Mouse (Mus musculus): Measurements from ENCODE around the gene Zfp128. TPM values are rescaled to one million over a fixed set of nuclear protein-coding genes. Genes with fewer than 3 reads are reported as not detected.
A peak's percentile ranks its signal among the peaks of the same experiment; 100 is the strongest.
"Not testable (repeated sequence)": the region's sequence is repeated elsewhere in the genome, so short reads cannot be mapped to it uniquely, and the experiment has no call there.

Gene Zfp128
- polyA plus RNA-seq (2016; fragmentation: Nextera tagmentation; extraction: Ambion mirVana): 6.2 and 6.4 TPM in 2 replicates

DNA sequence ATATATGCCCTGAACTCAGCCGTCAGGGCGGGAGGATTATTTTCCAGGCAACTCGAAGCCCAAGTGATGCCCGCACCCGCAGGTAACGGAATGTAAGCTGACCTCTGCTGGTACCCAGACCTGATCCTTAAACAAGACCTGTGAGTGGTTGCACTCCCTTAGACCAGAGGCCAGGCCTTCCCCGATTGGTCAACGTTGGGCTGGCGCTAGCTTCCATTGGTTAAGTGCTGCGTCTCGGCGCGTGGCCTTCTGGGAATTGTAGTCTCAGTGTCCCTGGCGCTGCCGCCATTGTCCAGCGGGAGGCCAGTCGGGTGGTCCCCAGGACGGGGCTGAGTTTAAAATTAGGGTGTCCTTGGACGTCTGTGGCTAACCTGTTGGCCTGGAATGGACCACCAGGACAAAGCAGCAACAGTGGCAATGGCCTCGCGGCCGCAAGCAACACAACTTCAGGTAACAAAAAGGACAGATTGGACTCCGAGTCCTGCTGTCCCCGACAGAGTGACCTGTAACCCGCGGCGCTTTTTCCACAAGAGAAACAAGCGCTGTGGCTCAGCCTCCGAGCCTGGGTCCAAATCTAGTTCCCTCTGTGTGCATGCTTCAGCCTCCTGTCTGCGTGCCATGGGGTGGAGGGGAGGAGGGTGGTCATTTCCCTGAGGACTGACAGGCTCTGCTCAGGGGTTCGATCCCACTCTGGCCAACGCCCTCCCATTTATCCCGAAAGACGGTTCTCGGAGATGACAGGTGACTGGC, at the start of gene Zfp128:
TSS of gene Zfp128 (plus strand) at position 267 of the 750 bp plus-strand sequence.
- Histone ChIP-seq H3K27me3 (no peaks in the 10 kb centered on the region), H3K4me2 (replicated peaks) (peak within 1 kb of the TSS; percentile 72), H3K4me3 (peak within 1 kb of the TSS; percentile 72), H3K4me1 (peaks cover 14% of the 10 kb centered on the region), H3K36me3 (peaks cover 20% of the 10 kb centered on the region), H3K9ac (peak within 1 kb of the TSS; percentile 78), H3K9me3 (replicated peaks) (no peaks in the 10 kb centered on the region), H3K27ac (no peak within 1 kb of the TSS)
- under 1% methylated on average over 35 of the region's 35 CpGs for WGBS
- ATAC-seq (ENCODE audit: low FRiP score): peak; percentile 99

- Histone ChIP-seq H3K9me3 (replicated peaks) (peaks cover 30% of the 10 kb centered on the region), H3K4me1 (no peaks in the 10 kb centered on the region), H3K9ac (peak within 1 kb of the TSS; percentile 54), H3K36me3 (peaks cover 33% of the 10 kb centered on the region), H3K4me3 (peak within 1 kb of the TSS; percentile 57), H3K4me2 (replicated peaks) (peak within 1 kb of the TSS; percentile 54), H3K27me3 (no peaks in the 10 kb centered on the region), H3K27ac (peak within 1 kb of the TSS; percentile 52)
- peak; percentile 97 for ATAC-seq (ENCODE audit: low FRiP score)
- WGBS: 4% methylated on average over 47 of the region's 47 CpGs
Observed at GRCm38 (mm10) chr7:12834162-12835120, 46.5 kb upstream of the Zfp128 start, which contains the start of gene Zfp110. Gene Zfp110 (plus strand): TSS chr7:12834761.

DNA sequence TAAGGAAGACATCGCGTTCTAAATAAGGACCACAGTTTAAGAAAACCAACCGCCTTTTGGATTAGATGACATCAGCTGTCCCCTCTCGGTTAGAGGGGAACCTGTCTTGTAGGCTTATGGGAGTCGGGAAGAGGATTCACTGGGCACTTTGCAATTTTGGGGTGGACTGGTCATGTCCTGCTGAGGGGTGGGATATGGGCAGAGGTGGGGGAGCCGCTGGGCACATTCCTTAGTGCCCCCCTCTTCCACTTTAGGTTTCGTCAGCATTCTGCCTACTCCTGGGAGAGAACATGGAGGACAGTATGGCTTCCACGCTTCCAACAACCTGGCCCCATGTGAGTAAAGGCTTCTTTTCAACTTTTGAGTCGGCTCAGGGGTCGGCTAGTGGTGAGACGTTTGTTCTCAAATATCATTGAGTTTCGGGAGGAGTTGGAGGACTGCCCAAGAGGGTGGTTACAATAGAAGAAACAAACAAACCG, 45.7 kb upstream of the Zfp128 start:
- 47% methylated on average over 13 of the region's 13 CpGs for WGBS
- ATAC-seq (ENCODE audit: low FRiP score): peak; percentile 57
- Histone ChIP-seq H3K27ac (peak overlapping the region; percentile 52), H3K36me3 (peaks cover 40% of the 10 kb centered on the region), H3K4me1 (no peaks in the 10 kb centered on the region), H3K4me3 (peak overlapping the region; percentile 57), H3K9ac (peak overlapping the region; percentile 54), H3K4me2 (replicated peaks) (peak overlapping the region; percentile 54), H3K9me3 (replicated peaks) (peaks cover 36% of the 10 kb centered on the region), H3K27me3 (no peaks in the 10 kb centered on the region)

- Histone ChIP-seq H3K27ac (no peak overlapping the region), H3K9me3 (replicated peaks) (peaks cover 41% of the 10 kb centered on the region), H3K36me3 (peaks cover 45% of the 10 kb centered on the region), H3K4me2 (replicated peaks) (peak overlapping the region; percentile 54; the same call in 1 of the 2 replicates), H3K27me3 (no peaks in the 10 kb centered on the region), H3K4me3 (peak overlapping the region; percentile 57), H3K9ac (no peak overlapping the region), H3K4me1 (no peaks in the 10 kb centered on the region)
- 96% methylated on average over 4 of the region's 4 CpGs for WGBS
- no peak for ATAC-seq (ENCODE audit: low FRiP score)
Observed at GRCm38 (mm10) chr7:12835779-12836178, 45.2 kb upstream of the Zfp128 start.

GRCm38 (mm10) chr7:12874301-12874700, 6.7 kb upstream of the Zfp128 start:
- H3K9me3 ChIP-seq (replicated peaks): peaks cover 1% of the 10 kb centered on the region; the same call in 1 of the 2 replicates
- WGBS: 28% methylated on average over 3 of the region's 3 CpGs
- no peak for ATAC-seq (ENCODE audit: low FRiP score)
- no peak overlapping the region for H3K4me2 ChIP-seq (replicated peaks)
- H3K36me3 ChIP-seq: no peaks in the 10 kb centered on the region
- H3K4me1 ChIP-seq: no peaks in the 10 kb centered on the region
- no peak overlapping the region for H3K27ac ChIP-seq
- H3K27me3 ChIP-seq: no peaks in the 10 kb centered on the region
- H3K9ac ChIP-seq: no peak overlapping the region
- no peak overlapping the region for H3K4me3 ChIP-seq

DNA sequence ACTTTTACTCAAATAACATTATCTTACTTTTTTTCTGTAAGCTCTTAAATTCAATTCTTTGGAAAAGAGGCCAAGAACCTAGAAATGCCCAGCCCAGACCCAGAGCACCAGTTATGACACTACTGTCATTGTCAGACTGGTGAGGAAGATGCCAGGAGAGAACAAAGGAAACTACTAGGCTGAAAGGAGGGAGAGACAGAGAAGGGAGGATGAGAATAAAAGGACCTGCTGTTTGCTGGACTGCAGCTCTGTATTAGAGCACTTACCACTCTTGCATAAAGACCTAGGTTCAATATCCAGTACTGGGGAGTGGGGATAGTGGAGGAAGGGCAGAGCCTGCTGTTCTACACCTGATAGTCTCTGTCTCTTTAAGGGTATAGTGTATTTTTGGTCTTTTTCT, 941 bp upstream of the Zfp128 start:
- Histone ChIP-seq H3K36me3 (peaks cover 9% of the 10 kb centered on the region), H3K27ac (no peak overlapping the region), H3K4me1 (peaks cover 14% of the 10 kb centered on the region), H3K27me3 (no peaks in the 10 kb centered on the region), H3K9ac (no peak overlapping the region), H3K4me3 (peak overlapping the region; percentile 72; the same call in 1 of the 2 replicates), H3K4me2 (replicated peaks) (no peak overlapping the region), H3K9me3 (replicated peaks) (no peaks in the 10 kb centered on the region)
- no peak for ATAC-seq (ENCODE audit: low FRiP score)

DNA sequence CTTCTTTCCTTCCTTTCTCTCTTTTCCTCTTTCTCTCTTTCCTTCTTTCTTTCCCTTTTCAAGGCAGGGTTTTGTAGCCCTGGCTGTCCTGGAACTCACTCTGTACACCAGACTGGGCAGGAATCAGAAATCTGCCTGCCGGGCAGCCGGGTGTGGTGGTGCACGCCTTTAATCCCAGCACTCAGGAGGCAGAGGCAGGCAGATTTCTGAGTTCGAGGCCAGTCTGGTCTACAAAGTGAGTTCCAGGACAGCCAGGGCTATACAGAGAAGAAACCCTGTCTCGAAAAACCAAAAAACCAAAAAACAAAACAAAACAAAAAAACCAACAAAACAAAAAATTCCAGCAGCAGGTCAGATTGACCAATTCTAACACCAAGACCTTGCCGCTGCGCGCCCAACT, 480 bp upstream of the Zfp128 start:
- Histone ChIP-seq H3K4me2 (replicated peaks) (peak overlapping the region; percentile 72), H3K4me3 (peak overlapping the region; percentile 72), H3K4me1 (peaks cover 14% of the 10 kb centered on the region), H3K36me3 (peaks cover 14% of the 10 kb centered on the region), H3K9ac (peak overlapping the region; percentile 47; the same call in 1 of the 2 replicates)
- not testable (repeated sequence) for H3K27me3 ChIP-seq; H3K9me3 ChIP-seq (replicated peaks); H3K27ac ChIP-seq
- 44% methylated on average over 8 of the region's 8 CpGs for WGBS
- peak; percentile 35 for ATAC-seq (ENCODE audit: low FRiP score)

DNA sequence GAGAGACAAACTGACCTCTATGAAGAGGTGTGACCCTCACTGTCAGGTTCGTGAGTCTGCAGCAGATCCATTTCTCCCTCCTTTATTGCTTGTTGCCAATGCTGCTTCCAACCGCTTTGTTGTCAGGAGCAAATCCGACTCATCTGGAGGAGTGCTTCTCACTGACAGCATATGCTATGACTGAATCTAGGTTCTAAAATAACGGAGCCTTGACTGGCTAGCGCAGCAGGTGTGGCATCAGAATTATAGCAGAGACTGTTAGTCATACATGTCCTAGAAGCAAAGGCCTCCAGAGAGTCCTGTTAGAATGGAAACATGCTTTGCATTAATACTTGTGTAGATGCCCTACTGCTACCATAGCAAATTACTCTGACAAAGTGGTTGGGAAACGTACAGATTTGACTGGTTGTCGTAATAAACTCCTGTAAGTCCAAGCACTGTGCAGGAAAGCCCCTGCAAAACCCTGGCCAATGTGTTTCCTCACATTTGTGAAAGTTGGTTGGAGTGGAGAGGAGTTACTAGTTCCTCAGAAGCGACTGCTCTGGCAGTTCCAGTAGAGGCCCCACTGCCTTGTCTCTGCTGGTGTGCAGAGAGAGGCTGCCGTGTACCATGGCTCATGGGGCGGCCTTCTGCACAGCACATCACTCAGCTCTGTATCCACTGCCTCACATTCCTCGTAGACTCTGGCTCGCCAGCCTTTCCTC, 5.7 kb downstream of the Zfp128 start:
- Histone ChIP-seq H3K36me3 (peaks cover 70% of the 10 kb centered on the region), H3K4me2 (replicated peaks) (no peak overlapping the region), H3K4me1 (peaks cover 10% of the 10 kb centered on the region), H3K9ac (no peak overlapping the region), H3K4me3 (no peak overlapping the region), H3K27ac (no peak overlapping the region), H3K9me3 (replicated peaks) (no peaks in the 10 kb centered on the region), H3K27me3 (no peaks in the 10 kb centered on the region)
- whole genome bisulfite sequencing: 93% methylated on average over 12 of the region's 12 CpGs
- no peak for ATAC-seq (ENCODE audit: low FRiP score)

DNA sequence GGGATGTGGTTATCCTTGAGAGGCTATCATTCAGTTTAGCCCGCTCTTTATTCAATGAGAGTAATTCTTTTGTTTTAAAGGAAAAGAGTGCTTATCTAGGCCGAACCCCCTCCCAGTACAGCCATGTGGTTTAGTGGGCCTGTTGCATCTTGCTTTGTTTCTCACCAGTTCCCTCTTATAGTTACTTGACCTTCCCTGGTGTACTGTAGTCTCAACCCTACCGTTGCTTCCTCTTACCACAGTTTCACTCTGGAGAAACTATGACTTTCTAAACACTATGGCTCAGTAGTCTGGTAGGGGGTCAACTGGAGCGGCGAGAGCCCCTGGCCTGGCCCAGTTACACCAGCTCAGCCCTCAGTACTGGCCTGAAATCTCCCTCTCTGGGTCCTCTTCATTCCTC, 6.6 kb downstream of the Zfp128 start:
- Histone ChIP-seq H3K4me2 (replicated peaks) (no peak overlapping the region), H3K27me3 (no peaks in the 10 kb centered on the region), H3K4me1 (peaks cover 1% of the 10 kb centered on the region; the same call in 1 of the 2 replicates), H3K9ac (no peak overlapping the region), H3K9me3 (replicated peaks) (no peaks in the 10 kb centered on the region), H3K4me3 (no peak overlapping the region), H3K27ac (no peak overlapping the region), H3K36me3 (peaks cover 75% of the 10 kb centered on the region)
- no peak for ATAC-seq (ENCODE audit: low FRiP score)
- WGBS: 98% methylated on average over 5 of the region's 5 CpGs

GRCm38 (mm10) chr7:12890928-12891327, 10.0 kb downstream of the Zfp128 start:
- Histone ChIP-seq H3K36me3 (peaks cover 57% of the 10 kb centered on the region), H3K4me2 (replicated peaks) (no peak overlapping the region), H3K9me3 (replicated peaks) (no peaks in the 10 kb centered on the region), H3K4me1 (no peaks in the 10 kb centered on the region), H3K27ac (no peak overlapping the region), H3K9ac (no peak overlapping the region), H3K27me3 (no peaks in the 10 kb centered on the region), H3K4me3 (no peak overlapping the region)
- WGBS: 95% methylated on average over 14 of the region's 14 CpGs
- ATAC-seq (ENCODE audit: low FRiP score): no peak

DNA sequence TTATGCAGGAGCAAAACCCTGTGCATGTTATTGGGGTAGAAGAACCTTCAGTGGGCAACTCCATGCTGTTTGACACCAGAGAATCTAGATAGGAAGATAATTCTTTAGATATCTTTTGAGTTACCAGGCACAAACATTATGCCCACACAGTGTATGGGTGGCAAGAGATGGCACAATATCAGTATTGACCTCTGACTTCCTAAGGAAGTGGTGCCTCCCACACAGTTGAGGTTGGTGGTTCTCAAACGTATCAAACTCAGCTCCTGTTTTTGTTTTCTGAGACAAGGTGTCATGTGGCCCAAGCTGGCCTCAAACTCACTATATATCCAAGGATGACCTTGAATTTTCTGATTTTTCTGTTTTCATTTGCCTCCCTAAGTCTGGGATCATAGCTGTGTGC, 10.4 kb downstream of the Zfp128 start:
- no peaks in the 10 kb centered on the region for H3K27me3 ChIP-seq
- no peak overlapping the region for H3K4me2 ChIP-seq (replicated peaks)
- no peaks in the 10 kb centered on the region for H3K9me3 ChIP-seq (replicated peaks)
- no peaks in the 10 kb centered on the region for H3K4me1 ChIP-seq
- ATAC-seq (ENCODE audit: low FRiP score): no peak
- H3K9ac ChIP-seq: no peak overlapping the region
- H3K36me3 ChIP-seq: peaks cover 53% of the 10 kb centered on the region
- H3K27ac ChIP-seq: no peak overlapping the region
- H3K4me3 ChIP-seq: no peak overlapping the region
- 84% methylated on average over 1 of the region's 1 CpGs for WGBS
